Mouse (Mus musculus) megakaryocyte, adult 5-6 weeks (primary cell): ENCODE data around the gene Gm14226. TPM values are rescaled to one million over a fixed set of nuclear protein-coding genes. Genes with fewer than 3 reads are reported as not detected.
"Not testable (repeated sequence)": the region's sequence is repeated elsewhere in the genome, so short reads cannot be mapped to it uniquely, and the experiment has no call there.

Experiments used
- ATAC-seq: 2 replicates; pipeline ENCODE4 v1.8.0; 2016; ENCODE audit warnings: mild to moderate bottlenecking, inconsistent platforms; ENCODE audit not compliant: poor library complexity, severe bottlenecking
- total RNA-seq, 2 experiments: library from RNA; stranded (forward) in 1 of 2; stranded (reverse) in 1 of 2; fragments of 153-499, 151-499 nt in 1 of 2; fragments of 221-1000, 200-1000 nt in 1 of 2; gene quantifications; 2 replicates each; pipeline versions ENCODE4 v1.2.3 to v1.2.4; 2015 to 2017

Gene Gm14226
- total RNA-seq, 2 experiments from 2014 or later, result not detected

DNA sequence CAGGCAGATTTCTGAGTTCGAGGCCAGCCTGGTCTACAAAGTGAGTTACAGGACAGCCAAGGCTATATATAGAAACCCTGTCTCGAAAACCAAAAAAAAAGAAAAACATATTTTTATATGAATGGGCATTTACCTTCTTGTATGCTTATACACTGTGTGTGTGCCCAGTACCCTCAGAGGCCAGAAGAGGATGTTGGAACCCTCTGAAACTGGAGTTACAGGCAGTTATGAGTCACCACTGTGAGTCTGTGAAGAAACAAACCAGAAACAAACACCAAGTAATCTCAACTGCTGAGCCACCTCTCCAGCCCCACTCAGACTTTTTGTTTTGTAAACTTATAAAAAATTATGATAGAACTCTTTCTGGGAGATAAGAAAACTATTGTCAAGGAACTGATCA, 28.7 kb downstream of the Gm14226 start:
- ATAC-seq, result peak; percentile 43; the same call in 1 of the 2 replicates

DNA sequence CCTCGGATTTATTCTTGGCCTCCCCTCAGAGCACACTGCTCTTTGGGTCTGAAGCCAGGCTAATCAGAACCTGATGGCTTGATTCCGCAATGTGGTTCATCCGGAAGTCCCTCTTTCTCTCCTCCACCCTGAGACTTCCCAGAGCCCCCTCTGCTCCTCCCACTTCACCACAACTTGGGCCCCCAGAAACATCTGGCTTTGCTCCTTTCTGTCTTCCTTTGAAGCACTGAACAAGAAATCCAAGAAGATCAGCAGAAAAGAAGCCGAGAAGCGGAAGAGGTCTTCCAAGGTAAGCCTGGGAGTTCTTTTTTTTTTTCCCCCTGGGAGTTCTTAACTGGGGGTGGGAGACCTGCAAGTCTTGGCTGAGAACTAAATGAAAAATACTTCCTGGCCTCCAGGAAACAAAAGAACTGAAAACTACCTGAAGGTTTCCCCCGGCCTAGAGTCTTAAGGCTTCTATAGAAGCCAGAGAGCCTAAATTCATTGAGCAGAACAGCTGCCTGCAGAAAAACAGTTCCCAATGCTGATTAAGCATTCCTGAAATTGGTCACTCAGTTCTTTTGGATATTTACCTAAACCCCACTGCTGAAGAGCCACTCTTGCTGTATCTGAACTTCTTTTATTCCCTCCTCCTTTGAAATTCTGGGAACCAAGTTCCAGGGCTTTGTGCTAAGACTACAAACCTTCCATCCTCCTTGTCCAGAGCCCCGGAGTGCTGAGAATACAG, 29.5 kb downstream of the Gm14226 start:
- ATAC-seq, result no peak

DNA sequence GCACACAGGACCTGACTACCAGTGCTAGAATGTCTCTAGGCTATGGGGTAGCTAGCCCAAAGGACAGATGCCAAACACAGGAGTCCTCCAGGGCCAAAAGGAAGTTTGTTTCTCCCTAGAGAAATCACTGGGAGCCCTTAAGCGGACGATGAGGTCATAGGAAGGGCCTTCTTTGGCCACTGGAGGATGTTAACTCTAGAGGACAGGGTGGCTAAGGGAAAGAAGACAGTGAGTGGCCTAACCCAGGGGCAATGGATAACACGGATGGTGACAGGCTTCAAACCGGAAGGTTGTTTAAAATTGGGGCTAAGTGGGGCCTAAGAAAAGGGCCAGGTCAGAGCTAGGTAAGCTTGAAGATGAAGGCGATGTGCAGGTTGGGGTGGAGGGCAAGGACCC, 32.0 kb downstream of the Gm14226 start:
- peak; percentile 4; the same call in 1 of the 2 replicates for ATAC-seq

DNA sequence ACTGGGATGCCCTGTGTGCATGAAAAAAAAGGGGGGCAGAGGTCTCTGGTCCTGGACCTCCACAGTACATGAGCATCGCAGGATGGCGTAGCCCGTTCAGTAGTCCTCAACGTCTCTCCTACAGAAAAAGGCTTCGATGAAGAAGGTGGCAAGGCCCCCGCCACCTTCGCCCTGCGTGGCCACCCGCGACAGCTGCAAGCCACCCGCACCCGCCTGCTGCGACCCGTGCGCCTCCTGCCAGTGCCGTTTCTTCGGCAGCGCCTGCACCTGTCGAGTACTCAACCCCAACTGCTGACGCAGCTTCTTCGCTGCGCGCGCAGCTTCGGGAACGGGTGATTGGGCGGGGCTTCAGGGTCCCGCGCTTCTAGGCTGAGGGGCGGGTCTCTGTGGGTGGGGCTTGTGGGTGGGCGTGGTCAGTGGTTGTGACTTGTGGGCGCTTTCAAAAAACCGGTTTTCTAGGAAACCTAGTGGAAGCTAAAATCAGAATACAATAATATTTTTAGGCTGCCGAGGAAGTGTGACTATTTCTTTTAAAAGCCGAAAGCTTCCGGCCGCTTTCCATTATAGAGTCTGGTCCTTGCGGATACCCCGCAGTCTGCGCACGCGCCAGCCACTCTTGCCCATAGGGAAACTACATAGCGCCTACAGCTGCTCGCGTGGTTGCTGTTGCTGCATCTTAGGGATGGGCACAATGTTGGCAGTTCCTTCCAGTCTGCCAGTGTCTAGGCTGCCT, 32.6 kb downstream of the Gm14226 start:
- ATAC-seq, result peak; percentile 94

DNA sequence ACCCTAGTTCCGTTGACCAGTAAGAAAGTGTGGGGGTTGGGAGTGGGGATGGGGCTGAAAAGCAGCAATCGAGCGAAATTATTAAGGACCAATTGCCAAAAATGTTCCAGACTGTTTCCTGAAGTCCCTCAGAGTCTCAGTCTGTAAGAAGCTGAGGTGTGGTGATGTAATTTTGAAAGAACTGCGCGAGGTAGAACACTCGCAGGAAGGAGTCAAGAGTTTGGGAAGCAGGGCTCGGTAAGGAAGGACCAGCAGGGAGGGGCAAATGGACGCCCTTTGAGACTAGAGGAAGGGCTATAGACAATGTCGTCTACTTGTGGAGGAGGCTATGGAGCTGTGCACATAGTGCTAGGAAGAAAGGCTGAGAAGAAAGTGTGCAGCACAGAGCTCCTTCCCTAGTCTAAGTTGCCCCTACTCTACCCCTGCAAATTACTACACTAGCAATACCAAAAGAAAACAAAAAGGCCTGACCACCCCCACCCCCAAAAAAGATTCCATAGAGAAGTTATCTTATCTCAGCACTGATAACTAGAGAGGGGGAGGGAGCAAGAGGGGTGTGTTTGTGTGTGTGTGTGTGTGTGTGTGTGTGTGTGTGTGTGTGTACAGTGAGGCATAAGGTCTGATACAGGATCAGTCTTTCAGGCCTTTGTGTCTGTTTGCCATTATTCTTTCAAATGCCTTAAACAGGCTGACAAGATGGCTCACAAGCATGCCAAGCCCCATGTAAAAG, 33.7 kb downstream of the Gm14226 start:
- ATAC-seq, result no peak

DNA sequence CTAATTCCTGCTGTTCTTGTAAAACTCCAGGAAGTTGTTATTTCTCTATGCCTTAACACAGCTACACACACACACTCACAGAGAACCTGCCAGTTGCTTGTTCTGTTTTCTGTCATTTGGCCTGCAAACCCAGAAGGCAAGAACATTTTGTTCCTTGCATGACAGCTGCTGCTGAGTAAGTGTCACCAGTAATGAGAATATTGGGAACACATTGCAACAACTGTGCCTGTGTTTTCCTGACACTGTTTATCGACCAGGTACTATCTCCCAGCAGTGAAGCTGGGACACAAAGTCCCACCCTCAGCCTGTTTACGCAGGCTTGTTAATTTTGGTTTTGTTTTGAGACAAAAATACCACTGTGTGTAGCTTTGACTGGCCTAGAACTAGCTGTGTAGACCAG, 34.6 kb downstream of the Gm14226 start:
- no peak for ATAC-seq

DNA sequence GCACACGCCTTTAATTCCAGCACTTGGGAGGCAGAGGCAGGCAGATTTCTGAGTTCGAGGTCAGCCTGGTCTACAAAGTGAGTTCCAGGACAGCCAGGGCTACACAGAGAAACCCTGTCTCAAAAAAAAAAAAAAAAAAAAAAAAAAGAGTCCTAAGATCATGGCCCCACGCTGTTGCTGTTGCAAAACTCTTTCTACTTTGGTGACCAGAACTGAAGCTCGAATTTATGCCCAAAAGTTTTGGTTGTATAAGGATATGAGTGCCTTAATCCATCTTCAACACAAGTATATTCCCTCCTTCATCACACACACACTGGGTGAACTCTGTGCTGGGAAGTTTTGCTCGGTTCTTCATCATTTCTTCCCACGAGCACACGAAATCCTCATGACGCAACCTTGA, 35.4 kb downstream of the Gm14226 start:
- ATAC-seq, result not testable (repeated sequence)

DNA sequence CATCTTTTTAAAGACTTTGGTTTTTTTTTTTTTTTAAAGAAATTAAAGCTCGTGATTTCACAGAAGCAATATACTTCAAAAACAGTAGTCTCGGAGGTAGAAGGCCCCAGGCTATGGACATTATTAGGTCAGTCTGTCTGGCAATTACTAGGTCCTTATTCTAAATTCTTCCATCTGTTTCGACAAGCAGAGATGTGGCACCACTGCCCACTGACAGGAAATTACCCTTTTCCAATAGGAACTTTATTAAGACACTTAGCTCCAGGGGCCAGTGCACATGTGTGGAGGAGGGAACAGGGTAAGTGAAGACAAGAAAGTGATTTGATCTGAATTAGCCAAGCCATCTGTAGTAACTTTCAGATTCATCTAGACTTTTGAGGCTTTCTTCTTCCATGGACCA, 36.6 kb downstream of the Gm14226 start:
- ATAC-seq, result no peak

DNA sequence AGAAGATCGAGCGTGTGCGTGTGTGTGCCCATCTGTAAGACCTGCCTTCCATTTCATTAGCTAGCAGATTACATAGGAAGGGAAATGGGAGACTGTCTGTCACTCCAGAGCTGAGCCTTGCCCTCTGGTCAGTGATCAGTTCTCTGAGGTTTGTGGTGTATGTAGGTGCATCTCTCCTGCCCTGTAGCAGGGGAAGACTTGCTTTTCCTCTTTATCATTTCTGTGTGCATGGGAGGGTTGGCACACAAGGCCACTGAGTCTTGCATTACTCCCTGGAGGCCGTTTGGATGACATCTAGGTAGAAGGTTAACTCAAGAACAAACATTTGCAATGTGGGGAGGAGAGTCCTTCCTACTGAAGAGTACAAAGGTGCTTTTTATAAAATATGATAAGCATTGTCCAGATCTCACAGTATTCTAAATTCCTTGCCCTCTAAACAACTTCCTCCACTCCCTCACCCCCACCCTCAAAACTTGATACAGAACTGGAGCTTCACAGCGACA, 38.1 kb downstream of the Gm14226 start:
- ATAC-seq, result no peak

DNA sequence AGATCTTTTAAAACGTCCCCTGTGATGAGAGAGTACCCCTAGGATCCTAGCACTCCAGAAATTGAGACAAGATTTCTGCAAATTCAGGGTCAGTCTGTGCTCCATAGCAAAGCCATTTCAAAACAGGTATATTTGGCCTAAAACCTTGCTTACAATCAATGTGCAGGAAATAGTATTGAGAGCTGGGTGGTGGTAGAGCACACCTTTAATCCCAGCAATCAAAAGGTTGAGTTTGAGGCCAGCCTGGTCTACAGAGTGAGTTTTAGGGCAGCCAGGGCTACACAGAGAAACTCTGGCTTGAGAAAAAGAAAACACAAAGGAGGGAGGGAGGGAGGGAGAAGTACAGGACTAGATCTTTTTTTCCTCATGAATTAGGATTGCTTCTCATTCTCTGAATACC, 39.3 kb downstream of the Gm14226 start:
- no peak for ATAC-seq

DNA sequence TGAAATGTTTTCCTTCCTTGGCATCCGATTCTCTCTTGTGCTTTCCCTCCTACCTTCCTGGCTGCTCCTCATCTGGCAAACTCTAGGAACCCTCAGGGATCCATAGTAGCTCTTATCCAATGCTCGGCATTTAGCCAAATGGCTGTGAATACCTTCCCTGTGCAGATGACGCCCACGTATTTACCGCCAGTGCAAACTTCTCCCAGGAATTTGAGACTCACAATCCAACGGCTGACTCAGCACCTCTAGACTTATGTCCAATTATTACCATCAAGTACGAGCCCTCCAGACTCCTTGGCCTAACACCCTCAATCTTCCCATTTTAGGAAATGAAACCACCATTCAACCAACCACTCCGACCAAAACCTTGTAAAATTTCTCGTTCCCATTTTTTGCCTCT, 53.0 kb downstream of the Gm14226 start:
- peak; percentile 20; the same call in 1 of the 2 replicates for ATAC-seq

DNA sequence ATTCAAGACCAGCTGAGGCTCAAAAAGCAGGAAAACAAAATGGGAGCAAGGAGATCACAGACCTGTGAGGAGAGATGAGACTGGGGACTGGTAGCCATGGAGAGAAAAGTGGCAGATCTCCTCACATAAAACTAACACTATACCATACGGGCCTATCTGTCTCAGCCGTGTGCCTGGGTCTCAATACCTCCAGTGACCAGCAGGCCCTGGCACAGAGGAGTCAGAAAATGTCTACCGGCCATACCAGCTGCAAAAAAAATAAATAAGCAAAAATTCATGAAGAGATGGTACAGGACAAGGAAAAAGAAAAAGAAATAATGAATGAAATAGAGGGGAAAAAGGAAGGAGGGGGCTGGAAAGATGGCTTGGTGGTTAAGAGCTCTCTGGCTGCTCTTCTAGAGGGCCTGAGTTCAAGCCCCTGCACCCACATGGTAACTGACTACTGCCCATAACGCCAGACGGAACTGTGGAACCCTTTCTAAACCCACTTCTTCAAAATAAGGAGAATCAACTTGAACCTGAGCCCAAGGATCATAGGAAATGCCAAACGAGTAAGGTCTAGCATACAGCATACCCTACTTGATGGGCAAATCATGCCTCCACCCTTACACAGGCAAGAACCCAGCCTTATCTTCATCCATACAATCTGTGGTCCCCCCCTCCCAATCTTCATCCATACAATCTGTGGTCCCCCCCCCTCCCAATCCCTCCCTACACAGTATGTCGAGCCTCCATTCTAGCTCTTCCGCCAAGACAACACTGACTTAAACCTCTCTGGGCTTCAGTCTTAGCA, 54.5 kb downstream of the Gm14226 start:
- ATAC-seq, result no peak

DNA sequence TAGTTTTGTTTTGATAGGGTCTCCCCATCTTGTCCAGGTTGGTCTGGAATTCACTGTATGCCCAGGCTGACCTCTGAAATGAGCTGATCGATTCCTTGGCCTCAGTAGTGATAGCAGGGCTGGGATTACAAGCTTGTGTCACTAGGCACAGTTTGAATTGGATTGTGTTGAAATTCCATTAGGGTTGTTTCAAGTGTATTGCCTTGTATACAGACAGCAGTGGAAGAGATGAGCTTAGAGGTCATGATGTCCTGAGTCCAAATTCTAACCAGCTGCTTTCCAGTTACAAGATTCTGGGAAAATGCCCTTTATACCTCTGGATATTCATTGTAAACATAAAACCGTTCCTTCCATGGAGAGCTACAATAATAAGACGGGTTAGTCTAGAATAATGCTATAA, 55.3 kb downstream of the Gm14226 start:
- ATAC-seq, result no peak

DNA sequence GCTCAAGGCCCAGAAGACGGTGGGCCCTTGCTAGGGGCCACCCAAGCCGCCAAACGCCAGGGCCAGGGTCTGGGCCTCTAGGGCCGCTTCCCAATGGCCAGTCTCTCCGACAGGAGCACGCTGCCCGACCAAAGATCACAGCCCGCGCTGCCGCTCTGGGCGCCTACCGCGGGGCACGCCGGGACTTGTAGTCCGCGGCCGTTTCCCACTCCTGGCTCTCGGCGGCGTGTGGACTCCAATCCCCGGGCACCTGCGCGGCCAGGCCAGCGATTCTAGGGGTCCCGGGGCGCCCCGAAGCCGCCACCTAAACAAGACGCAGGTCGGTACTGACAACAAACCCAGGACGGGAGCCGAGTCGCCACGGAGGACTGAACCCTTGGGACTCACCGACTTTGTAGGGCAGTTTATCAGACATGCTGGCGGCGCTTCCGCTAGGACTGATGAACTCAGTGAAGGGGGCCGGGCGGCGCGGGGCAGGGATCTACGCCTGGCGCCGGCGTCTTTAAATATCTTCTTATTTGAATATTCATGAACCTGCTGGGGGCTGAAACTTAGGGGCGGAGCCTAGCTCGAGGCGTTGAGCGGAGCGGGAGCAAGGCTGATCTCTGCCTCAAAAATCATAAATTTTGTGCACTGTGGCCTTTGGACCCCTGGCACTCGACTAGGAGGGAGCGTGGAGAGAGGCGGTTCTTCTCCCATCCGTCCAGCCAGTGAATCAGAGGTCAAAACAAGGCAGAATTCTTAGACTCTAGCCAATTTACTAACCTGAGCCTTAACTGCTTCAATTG, 56.1 kb downstream of the Gm14226 start, which contains the start of gene Ahcy:
Gene Ahcy, minus strand, starts transcription at position 520 of the 788 bp plus-strand sequence.
- ATAC-seq, result peak; percentile 95

DNA sequence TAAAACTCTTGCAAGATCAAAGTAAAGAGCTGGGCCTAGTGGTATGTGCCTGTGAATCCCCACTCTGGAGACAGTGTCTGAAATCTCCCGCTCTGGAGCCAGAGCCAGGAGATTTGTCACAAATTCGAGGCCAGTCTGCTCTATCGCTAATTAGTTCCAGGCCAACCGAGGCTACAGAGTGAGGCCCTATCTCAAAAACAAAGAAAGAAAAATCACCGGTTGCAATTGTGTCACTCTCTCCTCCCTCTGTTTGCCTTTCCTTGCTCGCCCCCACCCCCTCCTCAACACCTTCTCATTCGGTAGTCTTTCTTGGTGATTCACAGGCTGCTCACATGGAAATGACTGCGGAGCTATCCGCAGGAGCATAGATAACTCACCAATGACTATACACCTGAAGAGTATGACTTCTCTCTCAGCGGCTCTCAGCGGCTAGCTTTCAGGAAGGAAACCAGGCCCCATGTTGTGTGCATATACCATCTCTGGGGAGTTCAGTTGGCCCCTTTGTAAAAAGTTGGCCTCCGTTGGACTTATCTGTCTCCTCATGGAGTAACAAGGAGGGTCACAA, 56.8 kb downstream of the Gm14226 start:
- ATAC-seq, result no peak

DNA sequence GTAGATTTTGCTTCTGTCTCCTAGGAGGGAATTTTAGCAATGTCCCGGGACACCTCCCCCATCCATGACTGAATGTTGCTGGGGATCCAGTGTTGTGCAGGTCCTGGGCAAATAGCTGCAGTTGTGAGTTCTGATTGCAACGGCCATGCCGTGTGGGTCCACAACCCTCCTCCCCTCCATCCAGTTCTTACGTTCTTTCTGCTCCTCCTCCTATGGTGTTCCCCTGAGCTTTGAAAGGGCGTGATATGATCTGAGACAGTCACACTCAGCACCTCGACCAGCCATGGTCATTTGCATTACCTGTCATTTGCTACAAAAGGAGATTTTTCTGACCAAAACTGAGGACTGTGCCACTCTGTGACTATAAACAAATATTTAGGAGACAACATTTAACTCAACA, 57.6 kb downstream of the Gm14226 start:
- no peak for ATAC-seq
